Mouse (Mus musculus): ENCODE measurements around the gene Ubp1. TPM values are rescaled to one million over a fixed set of nuclear protein-coding genes. Genes with fewer than 3 reads are reported as not detected.

The Ubp1 gene
- polyA plus RNA-seq, 1 experiment: 58.2 TPM

DNA sequence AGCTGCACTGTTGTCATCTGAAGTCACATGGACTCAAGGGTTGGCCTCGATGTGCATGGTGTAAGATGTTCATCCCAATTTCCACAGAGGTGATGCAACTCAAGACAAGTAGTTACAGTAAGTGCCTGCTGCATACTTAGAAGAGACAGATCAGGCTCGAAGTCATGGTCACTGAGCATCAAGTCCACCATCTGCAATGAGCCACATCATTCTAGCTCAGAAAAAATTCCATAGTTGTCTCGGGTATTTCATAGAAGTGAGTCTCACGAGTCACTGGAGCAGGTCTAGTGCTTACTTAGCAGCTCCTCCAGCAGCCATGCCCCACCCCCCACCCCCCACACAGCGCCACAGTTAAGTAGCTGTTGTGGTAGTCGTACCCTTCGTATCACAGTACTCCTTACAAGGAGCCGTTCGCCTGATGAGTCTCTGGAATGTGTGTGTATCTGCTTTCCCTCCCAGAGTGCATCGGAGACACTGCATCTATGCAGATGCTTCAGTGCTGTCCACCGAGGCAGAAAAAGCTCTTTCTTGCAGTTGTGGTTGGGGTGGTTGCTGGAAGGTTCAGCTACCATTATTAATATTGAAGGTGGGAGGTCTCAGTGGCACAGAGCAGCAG is 46.6 kb downstream of the Ubp1 start:
- Histone ChIP-seq H3K27me3 (ENCODE audit: control insufficient read depth, insufficient read depth, low read length) (no peaks in the 10 kb centered on the region), H3K27ac (ENCODE audit: control insufficient read depth, insufficient read depth, low read depth, low read length) (no peak overlapping the region), H3K4me1 (ENCODE audit: control insufficient read depth, insufficient read depth, low read length) (no peaks in the 10 kb centered on the region), H3K4me3 (ENCODE audit: control insufficient read depth, low read depth, low read length) (no peak overlapping the region), H3K36me3 (ENCODE audit: control insufficient read depth, insufficient read depth, low read length) (peaks cover 1% of the 10 kb centered on the region; the same call in 1 of the 2 replicates)
- no peak for TF ChIP-seq CTCF (IDR thresholded peaks at IDR 0.05; ENCODE audit: control insufficient read depth, insufficient read depth, insufficient replicate concordance, low read depth, low read length)
- no peak for TF ChIP-seq POLR2A (IDR thresholded peaks at IDR 0.05; ENCODE audit: control insufficient read depth, low read depth, low read length)

DNA sequence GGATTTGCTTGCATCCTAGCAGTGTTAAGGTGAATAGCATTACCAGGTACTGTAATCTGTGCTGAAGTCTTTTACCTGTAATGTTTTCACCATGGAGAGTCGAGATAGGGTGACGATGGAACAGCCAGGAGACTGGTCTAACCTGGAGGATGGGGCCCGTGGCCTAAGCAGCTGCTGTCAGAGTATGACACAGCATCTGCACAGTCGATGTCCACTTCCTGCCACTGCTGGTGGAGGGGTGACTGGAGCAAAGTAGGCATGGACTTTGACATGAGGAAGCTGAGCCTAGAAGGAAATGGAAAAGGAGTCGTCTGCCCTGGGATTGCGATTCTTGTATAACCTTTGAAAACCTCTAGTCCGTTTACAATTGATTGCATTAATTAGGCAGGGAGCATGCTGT is 47.9 kb downstream of the Ubp1 start:
- Histone ChIP-seq H3K27me3 (ENCODE audit: control insufficient read depth, insufficient read depth, low read length) (no peaks in the 10 kb centered on the region), H3K4me3 (ENCODE audit: control insufficient read depth, low read depth, low read length) (no peak overlapping the region), H3K36me3 (ENCODE audit: control insufficient read depth, insufficient read depth, low read length) (peaks cover 1% of the 10 kb centered on the region; the same call in 1 of the 2 replicates), H3K27ac (ENCODE audit: control insufficient read depth, insufficient read depth, low read depth, low read length) (no peak overlapping the region), H3K4me1 (ENCODE audit: control insufficient read depth, insufficient read depth, low read length) (no peaks in the 10 kb centered on the region)
- no peak for TF ChIP-seq CTCF (IDR thresholded peaks at IDR 0.05; ENCODE audit: control insufficient read depth, insufficient read depth, insufficient replicate concordance, low read depth, low read length)
- TF ChIP-seq POLR2A (IDR thresholded peaks at IDR 0.05; ENCODE audit: control insufficient read depth, low read depth, low read length): no peak

DNA sequence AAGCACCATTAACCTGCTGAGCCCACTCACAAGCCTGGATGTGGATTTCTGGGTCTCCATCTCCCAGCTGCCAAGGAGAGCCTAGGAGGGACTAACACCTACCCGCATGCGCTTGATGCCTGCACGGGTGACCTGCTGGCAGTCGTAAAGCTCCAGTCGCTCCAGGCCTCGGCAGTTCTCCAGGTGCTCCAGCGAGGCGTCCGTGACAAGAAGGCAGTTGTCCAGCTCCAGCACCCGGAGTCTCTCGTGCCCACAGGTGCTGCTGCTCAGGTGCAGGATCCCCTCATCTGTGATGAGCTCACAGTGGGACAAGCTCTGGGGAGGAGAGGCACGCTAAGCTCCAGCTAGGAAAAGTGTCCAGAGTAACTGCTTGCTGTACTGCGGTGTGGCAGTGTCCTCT is 48.6 kb downstream of the Ubp1 start:
- Histone ChIP-seq H3K27ac (ENCODE audit: control insufficient read depth, insufficient read depth, low read depth, low read length) (no peak overlapping the region), H3K36me3 (ENCODE audit: control insufficient read depth, insufficient read depth, low read length) (peaks cover 1% of the 10 kb centered on the region; the same call in 1 of the 2 replicates), H3K4me1 (ENCODE audit: control insufficient read depth, insufficient read depth, low read length) (no peaks in the 10 kb centered on the region), H3K4me3 (ENCODE audit: control insufficient read depth, low read depth, low read length) (no peak overlapping the region), H3K27me3 (ENCODE audit: control insufficient read depth, insufficient read depth, low read length) (no peaks in the 10 kb centered on the region)
- TF ChIP-seq CTCF (IDR thresholded peaks at IDR 0.05; ENCODE audit: control insufficient read depth, insufficient read depth, insufficient replicate concordance, low read depth, low read length) (no peak), POLR2A (IDR thresholded peaks at IDR 0.05; ENCODE audit: control insufficient read depth, low read depth, low read length) (no peak)

DNA sequence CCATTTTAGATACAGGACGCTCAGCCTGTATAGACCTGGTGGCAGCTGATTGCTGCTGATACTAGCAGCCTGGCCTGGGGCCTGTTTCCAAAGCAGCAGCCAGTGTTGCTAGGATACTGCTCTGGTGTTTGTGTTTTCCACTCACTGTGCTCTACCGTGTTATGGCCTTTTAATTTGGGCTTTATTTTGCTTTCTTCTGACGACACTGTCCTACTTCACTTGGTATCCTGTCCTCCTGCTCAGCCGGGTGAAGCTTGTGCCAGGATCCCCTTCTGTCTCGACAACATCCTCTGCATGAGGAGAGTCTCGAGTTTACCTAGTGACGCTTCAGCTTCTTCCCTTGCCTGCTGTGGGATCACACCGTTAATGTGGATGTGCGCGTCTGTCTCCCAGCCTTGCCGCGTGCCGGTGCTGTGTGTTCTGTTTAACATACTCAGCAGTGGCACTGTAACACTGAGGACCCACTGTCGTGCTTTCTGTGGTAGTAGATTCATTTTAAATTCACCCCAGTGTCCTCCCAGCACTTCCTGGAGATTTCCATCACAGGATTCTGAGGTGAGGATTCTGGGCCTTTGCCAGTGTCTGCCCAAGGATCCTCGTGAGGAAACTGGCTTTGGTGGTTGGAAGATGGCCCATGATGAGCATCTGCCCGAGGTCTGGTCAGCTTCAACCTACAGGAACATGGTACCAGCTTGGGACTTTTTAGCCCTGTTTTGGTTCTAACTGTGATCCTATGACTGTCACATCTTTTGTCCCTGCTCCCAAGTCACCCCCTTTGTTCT is 50.6 kb downstream of the Ubp1 start:
- no peaks in the 10 kb centered on the region for H3K27me3 ChIP-seq (ENCODE audit: control insufficient read depth, insufficient read depth, low read length)
- TF ChIP-seq POLR2A (IDR thresholded peaks at IDR 0.05; ENCODE audit: control insufficient read depth, low read depth, low read length) (no peak), CTCF (IDR thresholded peaks at IDR 0.05; ENCODE audit: control insufficient read depth, insufficient read depth, insufficient replicate concordance, low read depth, low read length) (no peak)
- no peaks in the 10 kb centered on the region for H3K36me3 ChIP-seq (ENCODE audit: control insufficient read depth, insufficient read depth, low read length)
- H3K4me1 ChIP-seq (ENCODE audit: control insufficient read depth, insufficient read depth, low read length): no peaks in the 10 kb centered on the region
- no peak overlapping the region for H3K27ac ChIP-seq (ENCODE audit: control insufficient read depth, insufficient read depth, low read depth, low read length)
- no peak overlapping the region for H3K4me3 ChIP-seq (ENCODE audit: control insufficient read depth, low read depth, low read length)

DNA sequence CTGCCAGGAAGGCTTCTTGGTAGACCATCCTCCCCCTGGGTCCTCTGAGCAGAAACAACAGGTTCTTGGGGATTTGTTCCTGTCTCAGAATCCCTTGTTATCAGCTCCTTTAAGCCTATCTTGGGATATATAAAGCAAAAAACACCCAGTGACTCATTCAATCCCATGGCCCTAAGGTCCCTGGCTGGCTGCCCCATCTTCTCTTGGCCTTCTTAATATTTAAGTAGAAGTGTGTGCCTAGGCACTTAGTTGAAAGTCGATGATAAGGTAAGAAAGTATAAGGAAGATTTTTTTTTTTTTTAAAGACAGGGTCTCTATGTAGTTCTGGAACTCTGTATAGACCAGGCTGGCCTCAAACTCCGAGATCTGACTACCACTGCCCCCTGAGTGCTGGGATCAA is 51.7 kb downstream of the Ubp1 start:
- Histone ChIP-seq H3K36me3 (ENCODE audit: control insufficient read depth, insufficient read depth, low read length) (no peaks in the 10 kb centered on the region), H3K27ac (ENCODE audit: control insufficient read depth, insufficient read depth, low read depth, low read length) (no peak overlapping the region), H3K4me3 (ENCODE audit: control insufficient read depth, low read depth, low read length) (no peak overlapping the region), H3K27me3 (ENCODE audit: control insufficient read depth, insufficient read depth, low read length) (no peaks in the 10 kb centered on the region), H3K4me1 (ENCODE audit: control insufficient read depth, insufficient read depth, low read length) (no peaks in the 10 kb centered on the region)
- TF ChIP-seq POLR2A (IDR thresholded peaks at IDR 0.05; ENCODE audit: control insufficient read depth, low read depth, low read length) (no peak), CTCF (IDR thresholded peaks at IDR 0.05; ENCODE audit: control insufficient read depth, insufficient read depth, insufficient replicate concordance, low read depth, low read length) (no peak)

DNA sequence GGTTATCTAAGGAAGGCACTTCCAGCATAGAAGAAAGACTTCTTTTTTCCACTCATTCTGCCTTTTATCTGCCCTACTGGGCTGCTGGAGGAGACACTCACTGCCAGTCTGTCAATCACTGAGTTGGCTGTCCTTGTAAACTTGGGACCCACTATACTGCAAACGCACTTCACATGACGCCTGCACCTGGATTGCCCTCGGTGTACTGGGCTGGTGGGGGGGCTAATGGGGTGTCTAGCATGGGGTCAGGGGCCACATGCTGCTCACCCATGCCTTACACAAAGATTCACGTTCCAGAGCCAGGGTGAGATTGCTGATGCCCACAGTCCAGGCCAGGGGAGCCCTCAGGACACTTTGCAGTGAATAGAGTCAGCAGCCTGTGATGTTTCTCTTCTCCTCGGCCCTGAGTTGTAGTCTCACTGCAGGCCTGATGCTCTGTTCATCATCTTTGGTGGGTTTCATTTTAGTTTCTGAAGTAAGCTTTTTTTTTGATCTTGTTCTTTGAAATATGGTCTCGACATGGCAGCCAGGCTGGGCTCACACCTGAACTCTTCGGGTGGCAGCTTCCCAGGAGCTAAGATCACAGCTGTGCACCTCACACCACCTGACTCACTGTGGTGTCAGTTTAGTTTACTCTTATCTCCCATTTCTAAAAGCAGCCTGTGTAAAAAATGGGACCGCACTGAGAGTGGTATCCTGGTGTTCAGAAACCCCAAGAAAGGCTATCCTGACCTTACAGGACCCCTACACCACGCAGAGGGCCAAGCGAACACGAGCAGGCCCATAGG is 52.3 kb downstream of the Ubp1 start:
- TF ChIP-seq POLR2A (IDR thresholded peaks at IDR 0.05; ENCODE audit: control insufficient read depth, low read depth, low read length) (no peak), CTCF (IDR thresholded peaks at IDR 0.05; ENCODE audit: control insufficient read depth, insufficient read depth, insufficient replicate concordance, low read depth, low read length) (no peak)
- Histone ChIP-seq H3K27ac (ENCODE audit: control insufficient read depth, insufficient read depth, low read depth, low read length) (no peak overlapping the region), H3K27me3 (ENCODE audit: control insufficient read depth, insufficient read depth, low read length) (no peaks in the 10 kb centered on the region), H3K36me3 (ENCODE audit: control insufficient read depth, insufficient read depth, low read length) (no peaks in the 10 kb centered on the region), H3K4me3 (ENCODE audit: control insufficient read depth, low read depth, low read length) (no peak overlapping the region), H3K4me1 (ENCODE audit: control insufficient read depth, insufficient read depth, low read length) (no peaks in the 10 kb centered on the region)

Data from testis, adult 2 months (tissue).